Mouse (Mus musculus) right cerebral cortex, postnatal 36 days (tissue): ENCODE measurements around the gene Pygo2.

Experiments
- DNase-seq, 2 experiments: peaks; one replicate each; pipeline ENCODE4 v3.0.0; 2022; ENCODE audit warnings: low spot score in 2 of 2, mixed read lengths in 1 of 2

The Pygo2 gene

GRCm38 (mm10) chr3:89456726-89457665 is 27.0 kb downstream of the Pygo2 start:
- DNase-seq: no peak

DNA sequence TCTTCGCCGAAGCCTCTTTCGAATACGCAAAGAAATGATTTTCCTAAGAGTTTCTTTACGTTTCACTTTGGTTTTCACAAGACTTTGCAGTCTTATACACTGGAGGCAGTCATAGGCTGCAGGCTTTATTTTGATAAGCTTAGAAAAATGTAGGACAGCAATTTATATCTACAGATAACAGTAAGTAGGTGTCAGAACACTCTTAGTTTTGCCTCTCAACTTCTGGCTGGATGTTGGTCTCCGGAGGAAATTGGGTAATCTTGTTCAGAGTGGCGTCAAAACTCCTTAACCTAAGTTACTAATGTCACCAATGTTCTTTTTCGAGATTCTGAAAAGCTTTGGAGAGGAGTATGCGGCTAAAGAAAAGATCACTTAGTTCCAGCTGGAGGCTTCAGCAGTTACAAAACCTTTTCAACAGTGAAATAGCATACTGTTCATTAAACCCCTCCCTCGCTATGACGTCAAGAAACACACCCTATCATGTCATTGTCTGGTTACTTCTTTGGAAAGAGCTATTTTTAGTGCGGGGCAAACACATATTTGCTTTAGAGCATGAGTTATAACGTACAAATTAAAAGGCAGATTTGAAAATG is 28.5 kb downstream of the Pygo2 start:
- peak in 1 of 2 experiments; percentile 42 for DNase-seq

DNA sequence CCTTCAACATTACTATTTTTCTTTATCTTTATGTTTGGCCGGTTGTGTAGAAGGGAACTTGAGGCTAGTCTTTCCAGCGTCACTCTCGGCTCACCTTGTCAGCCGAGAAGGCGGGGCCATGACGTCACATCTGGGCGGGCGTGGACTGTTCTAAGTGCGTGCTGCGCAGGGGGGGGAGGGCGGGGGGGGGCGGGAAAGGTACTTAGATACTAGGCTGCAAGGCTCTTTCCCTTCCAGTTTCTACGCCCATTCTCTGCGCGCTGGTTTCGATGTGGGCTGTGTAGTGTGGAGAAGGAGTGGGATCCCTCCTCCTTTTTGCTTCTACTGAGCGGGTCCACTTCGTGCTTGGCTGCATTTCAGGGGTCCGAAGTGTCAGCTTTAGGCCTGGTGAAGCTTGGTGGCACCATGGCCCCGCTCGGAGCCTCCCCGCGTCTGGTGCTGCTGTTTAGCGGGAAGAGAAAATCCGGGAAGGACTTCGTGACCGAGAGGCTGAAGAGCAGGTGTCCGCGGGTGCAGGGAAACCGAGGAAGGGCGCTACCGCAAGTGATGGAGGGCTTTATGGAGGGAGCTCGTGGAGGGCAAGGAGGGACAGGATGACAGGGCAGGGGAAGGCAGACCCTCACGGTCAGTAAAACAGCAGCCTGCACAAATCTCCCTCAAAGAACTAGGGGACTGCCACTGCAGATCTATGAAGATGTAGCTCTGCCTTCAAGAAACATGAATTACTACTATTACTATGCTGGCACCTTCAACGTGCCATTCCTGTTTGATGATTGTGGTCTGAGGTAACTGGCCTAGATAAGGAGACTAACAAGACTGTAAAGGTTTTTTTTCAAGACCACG is 29.2 kb downstream of the Pygo2 start:
- DNase-seq: peak; percentile 83 to 86

GRCm38 (mm10) chr3:89468268-89468667 is 38.3 kb downstream of the Pygo2 start:
- no peak for DNase-seq

GRCm38 (mm10) chr3:89472280-89472679 is 42.3 kb downstream of the Pygo2 start:
- no peak for DNase-seq

- DNase-seq: no peak
Observed at GRCm38 (mm10) chr3:89473838-89474237, 43.8 kb downstream of the Pygo2 start.

GRCm38 (mm10) chr3:89479055-89479454 is 49.0 kb downstream of the Pygo2 start:
- no peak for DNase-seq

DNA sequence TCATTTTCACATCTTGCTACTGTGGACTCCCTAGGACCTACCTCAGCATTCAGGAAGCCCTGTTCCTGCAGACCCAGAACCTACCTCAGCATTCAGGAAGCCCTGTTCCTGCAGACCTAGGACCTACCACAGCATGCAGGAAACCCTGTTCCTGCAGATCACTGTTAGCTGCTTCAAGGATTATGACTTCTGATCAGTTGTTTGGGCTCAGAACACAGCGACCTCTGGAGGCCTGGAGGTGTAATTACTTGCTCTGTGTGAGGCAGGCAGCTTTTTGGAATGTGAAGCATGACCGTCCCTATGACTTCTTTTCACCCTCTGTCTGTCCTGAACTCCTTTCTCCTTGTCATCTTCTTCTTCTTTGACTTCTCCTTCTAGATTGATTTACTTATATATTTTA is 51.5 kb downstream of the Pygo2 start:
- no peak for DNase-seq

DNA sequence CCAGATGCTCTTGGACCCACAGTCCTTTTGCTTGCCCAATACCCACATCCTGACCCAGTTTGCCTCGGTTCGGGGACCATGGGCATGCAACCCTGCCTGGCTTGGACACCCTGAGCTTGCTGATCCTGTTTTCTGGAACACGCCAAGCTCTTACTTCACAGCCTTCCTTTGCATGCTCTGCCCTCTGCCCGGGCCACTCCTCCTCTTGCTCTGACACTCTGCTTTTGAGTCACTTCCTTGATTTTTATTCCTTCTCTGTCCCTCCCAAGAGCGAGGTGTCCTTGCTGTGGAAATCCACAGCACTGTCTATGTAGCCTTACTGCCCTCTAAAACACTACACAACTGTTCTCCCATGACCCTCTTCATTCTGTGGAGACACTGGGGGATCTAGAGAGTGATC is 52.2 kb downstream of the Pygo2 start:
- no peak for DNase-seq
